Mouse (Mus musculus) thymus, postnatal 14 days (tissue): ENCODE measurements at regions not wholly inside any gene's neighbourhood (a gene's known extent, or its start where the extent isn't known, plus 50 kb on each side); places are given as distances from the start of the nearest gene placed in this dataset.
A peak's percentile ranks its signal among the peaks of the same experiment; 100 is the strongest.

ENCODE experiments used
- DNase-seq: peaks from one replicate; pipeline ENCODE4 v3.0.0; 2021

DNA sequence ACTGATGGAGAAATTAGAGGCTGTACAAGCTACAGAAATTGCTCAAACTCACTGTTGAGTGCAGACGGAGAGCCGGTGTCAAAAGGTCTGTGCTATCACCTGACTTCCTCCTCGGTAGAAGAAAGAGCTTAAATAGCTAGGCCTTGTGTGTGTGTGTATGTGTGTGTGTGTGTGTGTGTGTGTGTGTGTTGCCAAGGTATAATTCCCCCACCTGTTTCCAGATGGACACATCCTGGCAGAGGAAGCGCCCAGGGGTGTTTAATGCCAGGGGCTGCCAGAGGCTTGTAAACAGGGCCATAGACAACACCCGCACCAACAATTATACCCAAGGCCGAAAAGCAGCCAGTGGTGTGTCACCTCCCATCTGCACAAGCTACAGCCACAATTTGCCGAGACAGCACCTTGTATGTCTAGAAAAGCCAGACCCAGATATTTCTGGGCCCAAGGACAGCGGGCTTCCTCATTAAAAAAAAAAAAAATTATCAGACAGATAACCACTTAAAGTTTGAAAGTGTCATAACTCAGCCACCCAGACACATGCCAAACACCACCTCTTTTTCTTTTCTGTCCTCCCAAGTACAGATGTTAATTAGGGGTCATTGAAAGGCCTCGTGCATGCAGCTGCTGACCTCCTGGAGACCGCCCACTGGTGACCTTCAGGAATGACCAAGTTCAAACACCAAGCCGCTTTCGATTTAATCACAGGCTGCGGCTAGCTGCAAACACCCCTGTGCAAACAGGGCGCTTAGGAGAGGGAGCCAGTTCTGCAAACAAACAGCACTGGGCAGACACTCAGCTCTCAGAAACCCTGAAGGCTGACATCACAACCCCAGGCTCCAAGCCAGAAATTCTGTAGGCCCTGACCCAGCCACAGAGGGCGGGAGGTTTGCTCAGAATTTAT, 188.0 kb upstream of the Ubl3 start:
- DNase-seq, result no peak

DNA sequence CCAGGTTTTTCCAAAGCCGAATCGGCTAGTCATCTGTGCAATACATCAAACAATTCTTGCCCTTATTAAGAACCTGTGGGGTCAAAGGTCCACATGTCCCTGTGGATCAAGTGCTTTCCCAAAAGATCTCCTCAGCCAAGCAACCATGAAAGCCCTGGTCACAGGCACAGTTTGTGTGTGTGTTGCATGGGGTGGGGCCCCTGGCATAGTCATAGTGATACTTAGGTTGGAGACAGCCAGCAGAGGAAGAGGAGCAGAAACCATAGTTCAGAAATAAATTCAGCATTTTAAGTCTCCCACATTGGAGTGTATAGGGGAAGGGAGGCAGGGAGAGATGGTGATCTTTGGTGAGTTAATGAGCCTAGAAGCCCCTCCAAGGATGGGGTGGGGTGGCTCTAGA, 187.1 kb upstream of the Ubl3 start:
- DNase-seq, result no peak

DNA sequence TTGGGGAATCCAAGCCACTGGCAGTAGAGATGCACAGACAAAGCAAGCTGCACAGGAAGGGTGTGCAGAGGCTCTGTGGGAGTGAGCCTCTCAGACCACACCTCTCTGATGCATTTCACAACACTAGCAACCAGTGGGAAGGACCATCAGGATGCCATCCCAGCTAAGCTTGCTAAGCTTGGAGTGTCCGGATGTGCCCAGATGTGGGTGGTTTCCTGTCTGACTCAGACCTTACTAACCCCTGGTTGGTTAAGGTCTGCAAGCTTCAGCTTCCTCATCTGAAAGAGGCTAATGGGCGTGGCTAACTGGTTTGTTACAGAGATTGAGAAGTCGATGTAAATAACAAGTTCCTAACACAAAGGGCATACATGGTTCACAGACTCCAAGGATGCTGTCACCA, 186.6 kb upstream of the Ubl3 start:
- DNase-seq, result no peak

DNA sequence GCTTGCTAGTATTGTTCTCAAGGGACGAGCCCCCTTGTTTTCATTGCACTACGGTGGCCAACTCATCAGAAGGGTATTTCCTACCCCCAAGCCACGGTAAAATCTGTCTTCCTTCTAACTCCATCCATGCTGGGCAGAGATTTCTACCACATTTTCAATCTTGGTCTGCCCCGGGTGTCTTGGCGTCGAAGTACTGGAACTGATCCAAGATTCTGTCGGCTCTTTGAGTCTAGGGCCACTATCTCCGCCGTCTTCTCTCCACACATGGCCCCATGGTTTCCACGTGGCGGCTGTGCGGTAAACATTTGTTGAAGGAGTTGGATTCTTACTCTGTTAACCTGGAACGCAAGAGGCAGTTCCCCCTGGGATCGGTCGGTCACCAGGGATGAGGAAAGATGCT, 177.0 kb upstream of the Ubl3 start:
- no peak for DNase-seq

DNA sequence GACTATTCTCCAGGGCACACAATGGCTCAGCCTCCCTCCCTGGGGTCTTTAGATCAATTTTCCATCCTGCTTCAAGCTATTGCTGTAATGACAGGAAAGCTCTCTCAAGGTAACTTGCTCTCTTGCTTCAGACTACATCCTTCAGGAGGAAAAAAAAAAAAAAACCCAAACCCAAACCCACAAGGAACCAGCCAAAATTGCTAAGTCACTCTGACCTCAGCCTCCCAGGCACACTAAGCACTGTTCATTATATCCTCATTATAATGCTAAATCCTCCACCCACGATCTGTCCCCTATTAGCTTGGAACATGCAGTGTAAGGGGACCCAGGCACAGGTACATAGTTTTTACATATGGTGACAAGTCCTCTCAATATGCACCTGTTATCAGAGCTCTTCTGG, 175.9 kb upstream of the Ubl3 start:
- DNase-seq, result no peak

DNA sequence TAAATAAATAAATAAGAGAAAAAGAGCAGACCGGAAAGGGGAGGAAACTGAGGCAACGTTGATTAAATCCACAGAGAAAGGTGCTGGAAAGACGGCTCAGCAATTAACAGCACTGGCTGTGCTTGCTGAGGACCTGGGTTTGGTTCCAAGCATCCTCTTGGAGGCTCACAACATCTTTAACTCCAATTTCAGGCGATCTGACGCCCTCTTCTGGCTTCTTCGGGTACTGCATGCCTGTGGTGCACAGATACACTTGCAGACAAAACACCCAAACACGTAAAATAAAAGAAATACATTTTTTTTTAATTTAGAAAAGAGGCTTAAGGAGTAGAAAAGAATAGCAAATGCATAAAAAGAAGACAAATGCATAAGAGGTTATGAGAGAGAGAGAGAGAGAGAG, 173.9 kb upstream of the Ubl3 start:
- DNase-seq, result no peak

DNA sequence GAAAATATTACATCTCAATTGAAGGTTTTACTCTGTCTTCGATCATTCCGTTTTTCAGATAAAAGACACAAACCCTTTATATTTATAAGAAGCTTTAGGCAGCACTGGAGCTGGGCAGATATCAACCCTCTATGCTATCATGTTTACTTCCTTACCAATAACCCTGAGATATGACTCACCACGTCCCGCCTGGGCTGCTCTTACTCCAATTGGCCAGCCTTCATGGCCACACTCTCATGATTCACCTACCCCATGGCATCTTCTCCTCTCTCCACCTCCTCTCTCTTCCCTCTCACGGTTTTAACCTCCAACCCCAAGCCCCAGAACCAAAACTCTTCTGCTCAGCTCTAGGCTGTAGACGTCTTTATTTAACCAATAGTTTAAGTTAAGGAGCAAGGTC, 171.9 kb upstream of the Ubl3 start:
- DNase-seq, result no peak

DNA sequence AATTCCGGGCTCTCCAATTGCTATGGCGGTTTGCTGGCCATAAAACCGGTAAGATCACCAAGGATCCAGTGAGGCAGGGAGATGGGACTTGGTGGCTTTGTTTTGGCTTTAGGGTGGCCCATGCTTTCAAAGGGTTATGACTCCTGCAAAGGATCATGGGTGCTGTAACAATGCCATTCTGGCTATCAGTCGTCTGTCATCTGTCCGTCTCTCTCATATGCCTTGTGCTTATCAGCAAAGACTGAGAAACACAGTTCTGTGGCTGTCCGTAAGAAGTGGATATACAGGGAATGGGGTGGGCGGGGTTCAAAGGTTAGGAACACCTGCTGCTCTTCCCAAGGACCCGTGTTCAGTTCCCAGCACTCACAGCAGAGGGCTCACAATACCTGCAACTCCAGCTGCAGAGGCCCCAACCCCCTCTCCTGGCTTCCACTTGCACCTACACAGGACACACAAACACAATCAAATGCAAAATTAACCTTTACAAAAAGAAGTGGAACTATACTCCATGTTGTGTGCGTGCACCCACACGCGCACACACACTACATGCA, 171.2 kb upstream of the Ubl3 start:
- DNase-seq, result no peak

DNA sequence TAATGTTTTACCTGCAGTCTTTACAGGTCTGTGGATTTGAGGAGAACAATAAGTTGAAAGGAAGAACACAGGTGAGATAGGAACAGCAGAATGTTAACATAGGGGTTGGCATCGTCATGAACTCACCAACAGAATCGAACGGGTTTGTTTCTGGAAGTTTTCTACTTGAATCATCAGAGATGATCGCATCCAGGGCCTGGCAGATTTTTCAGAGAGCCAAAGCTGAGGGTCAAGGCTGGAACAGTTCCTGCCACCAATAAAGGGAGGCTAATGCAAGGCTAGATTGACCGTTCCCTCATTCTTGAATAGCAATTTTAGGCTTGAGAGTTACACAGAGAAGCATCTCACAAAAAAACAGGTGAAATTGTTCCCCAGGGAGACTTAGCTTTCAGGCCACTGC, 168.0 kb upstream of the Ubl3 start:
- no peak for DNase-seq

DNA sequence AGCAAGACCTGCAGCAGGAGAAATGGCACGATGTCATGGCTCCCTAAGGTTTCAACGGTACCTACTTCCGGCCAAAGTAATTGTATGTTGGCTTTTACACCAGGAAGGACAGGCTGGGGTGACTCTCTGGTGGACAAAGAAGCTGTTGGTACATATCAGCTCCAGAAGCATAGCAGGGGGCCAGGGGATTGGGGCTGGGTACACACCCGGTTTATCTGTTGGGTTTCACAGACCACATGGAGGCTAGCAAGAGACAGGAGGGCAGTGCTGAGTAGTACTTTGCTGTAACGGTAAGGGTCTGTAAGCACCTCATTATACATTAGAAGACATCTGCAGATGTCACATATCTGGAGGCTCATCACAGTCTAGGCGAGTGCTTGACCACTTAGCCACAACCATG, 164.0 kb upstream of the Ubl3 start:
- no peak for DNase-seq

DNA sequence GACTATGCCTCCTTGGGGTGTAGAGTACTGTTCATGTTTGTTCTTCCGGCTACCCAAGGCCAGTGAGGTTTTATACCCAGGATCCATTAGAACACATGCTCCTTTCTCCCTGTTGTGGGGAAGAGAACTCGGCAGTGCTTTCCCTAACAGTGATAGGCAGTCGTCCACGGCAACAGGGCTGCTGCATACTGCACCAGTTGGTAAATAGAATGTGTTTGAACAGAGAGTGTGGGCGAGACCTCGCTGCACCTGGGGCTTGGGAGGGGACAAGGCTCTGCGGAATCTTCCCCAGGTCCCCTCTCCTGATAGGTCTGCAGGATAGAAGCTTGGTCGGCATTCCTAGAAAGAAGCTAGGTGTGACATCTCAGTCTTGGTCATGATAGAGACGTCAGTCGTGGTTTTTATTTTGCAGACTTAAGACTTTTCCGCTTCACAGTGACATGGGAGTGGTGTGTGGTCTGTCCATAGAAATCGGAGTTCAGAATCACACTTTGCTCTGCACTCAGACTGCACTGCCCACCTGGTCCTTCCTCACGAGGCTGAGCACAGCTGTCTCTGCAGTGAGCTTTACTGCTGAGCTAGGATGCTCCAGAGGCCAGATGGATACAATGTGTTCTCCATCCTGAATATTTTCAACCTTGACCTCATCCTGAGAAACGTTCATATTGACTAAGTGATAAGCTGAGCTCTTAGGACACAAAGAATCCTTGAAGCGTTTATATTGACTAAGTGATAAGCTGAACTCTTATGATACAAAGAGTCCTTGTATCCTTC, 162.8 kb upstream of the Ubl3 start:
- DNase-seq, result no peak

DNA sequence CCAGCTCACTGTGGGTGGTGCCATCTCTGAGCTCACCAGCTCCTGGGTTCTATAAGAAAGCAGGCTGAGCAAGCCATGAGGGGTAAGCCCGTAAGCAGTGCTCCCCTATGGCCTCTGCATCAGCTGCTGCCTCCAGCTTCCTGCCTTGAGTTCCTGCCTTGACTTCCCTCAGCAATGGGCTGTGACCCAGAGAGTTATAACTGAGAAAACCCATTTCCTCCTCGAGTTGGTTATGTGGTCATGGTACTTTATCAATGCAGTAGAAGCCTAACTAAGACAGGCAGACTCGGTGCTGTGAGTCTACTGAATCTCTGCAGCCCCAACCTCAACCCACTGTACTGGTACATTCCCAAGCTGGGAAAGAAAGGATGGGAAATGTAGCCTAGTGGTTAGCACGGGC, 162.2 kb upstream of the Ubl3 start:
- DNase-seq, result no peak

DNA sequence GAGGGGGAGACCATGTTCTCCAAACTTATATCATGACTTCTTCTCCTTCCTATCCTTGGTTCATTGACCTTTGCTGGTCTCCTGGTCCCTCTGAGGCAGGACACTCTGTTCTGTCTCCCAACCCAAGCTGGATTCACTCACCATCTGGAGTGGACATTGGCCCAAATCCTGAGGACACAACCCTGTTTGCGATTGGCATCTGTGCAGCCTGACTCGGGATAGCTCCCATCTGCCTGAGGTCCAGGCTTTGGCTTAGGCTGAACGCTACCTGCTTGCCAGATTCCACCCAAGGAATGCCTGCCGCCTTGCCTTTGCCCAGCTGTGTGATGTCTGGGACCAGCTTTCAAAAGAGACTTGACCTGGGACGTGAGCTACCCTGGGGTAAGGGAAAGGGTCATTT, 161.2 kb upstream of the Ubl3 start:
- DNase-seq, result no peak

DNA sequence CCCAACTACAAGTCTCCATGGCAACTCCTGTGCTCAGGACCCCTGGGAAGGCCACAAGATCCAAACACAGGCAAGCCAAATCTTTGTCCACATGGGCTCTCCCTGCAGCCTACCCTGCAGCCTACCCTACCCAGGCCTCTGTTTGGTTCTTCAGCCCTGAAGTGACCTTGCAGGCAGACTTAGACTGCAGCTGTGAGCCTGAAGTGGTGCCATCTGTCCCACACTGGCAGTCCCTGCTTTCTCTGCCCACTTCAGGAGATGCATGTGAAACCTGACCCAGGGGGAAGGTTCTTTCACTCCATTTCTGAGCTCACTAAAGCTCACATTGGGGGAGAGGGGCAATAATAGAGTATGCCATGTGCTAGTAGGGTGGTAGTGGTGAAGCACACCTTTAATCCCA, 160.4 kb upstream of the Ubl3 start:
- DNase-seq, result no peak

DNA sequence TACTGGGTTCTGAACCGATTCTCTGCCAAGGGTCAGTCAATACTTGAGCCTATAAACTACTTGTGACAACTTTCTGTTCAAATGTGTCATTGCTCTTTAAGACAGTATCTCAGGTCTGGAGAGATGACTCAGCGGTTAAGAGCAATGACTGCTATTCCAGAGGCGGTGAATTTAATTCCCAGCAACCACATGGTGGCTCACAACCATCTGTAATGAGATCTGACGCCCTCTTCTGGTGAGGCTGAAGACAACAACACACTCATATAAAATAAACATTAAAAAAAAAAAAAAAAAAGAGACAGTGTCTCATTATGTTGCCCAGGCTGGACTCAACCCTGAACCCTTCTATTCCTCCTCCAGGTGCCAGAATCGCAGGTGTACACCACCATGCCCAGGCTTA, 159.0 kb upstream of the Ubl3 start:
- DNase-seq, result no peak

DNA sequence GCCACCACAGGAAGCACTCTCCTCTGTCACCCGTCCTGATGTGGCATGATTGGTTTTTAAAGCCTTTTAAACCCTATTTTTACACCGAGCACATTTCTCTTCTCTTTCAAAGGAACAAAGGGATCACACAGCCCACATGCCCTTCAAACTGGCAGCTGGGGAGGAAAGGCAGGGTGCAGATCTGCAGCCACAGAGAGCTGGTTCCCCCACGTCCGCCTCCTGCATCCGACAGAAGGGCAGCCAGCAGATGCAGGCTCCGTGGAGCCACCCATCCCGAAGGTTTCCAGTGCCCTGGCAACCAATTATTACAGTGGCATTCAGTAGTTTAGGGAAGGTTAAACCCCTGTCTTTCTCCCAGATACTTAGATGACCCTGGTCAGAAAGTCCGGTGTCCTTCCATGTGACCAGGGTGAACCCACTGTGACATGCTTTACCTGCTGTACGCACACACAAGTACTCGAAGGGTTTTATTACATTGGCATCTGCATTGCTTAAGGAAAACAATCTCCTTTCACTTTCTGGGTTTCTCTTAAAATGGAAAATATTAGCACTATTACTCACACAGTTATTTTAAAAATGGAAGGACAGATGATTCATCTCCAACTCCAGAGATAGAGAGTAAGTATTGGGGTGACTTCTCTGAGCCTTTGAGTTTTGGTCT, 156.7 kb upstream of the Ubl3 start:
- DNase-seq, result peak; percentile 78

DNA sequence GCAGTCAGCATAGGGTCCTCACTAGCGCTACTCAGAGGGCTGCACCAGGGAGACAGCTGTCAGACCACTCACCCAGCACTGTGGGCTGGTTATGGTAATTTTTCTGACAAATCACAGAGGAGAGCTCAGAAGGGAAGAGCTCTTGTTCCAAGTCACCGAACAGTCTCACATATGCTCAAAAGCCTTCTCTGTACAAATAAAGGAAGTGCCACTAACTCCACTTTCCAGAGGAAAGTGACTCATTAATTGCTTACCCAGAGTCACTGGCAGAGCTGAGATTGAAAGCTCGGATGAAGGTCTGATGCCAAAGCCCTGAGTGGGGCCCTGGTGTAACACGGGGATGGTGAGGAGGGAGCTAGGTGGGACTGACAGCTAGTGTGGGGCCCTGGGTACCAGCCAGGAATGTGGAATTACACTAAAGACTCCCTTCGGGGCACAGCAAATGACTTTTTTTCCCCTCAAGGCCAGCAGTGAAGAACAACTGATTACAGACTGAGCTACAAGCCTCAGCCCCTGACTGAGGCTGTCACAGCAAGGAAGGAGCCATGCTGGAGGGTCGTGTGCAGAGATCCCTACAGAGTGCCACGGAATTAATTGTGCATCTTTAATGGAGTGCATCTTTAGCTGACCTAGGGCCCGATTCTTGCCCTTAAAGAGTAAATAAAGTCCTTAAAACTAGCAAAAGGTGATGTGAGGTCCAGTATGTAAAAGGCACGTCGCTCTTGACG, 155.6 kb upstream of the Ubl3 start:
- no peak for DNase-seq

DNA sequence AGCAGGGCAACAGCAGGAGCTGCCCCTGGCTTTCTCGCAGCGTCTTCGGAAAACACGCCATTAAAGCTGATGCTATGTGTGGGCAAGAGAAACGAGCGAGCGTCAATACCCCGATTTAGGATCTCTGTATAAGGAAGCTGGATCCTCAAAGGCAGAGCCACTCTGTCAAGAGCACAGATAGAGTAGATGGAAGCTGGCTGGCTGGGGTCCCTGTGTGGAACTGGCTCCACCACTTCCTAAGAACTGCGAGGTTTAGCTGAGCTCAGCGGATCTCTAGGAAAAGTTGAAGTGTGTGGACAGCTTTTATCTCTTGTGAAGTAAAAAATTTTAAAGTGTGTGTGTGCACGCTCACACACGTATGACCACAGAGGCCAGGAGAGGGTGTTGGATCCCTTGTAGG, 154.7 kb upstream of the Ubl3 start:
- DNase-seq, result no peak

DNA sequence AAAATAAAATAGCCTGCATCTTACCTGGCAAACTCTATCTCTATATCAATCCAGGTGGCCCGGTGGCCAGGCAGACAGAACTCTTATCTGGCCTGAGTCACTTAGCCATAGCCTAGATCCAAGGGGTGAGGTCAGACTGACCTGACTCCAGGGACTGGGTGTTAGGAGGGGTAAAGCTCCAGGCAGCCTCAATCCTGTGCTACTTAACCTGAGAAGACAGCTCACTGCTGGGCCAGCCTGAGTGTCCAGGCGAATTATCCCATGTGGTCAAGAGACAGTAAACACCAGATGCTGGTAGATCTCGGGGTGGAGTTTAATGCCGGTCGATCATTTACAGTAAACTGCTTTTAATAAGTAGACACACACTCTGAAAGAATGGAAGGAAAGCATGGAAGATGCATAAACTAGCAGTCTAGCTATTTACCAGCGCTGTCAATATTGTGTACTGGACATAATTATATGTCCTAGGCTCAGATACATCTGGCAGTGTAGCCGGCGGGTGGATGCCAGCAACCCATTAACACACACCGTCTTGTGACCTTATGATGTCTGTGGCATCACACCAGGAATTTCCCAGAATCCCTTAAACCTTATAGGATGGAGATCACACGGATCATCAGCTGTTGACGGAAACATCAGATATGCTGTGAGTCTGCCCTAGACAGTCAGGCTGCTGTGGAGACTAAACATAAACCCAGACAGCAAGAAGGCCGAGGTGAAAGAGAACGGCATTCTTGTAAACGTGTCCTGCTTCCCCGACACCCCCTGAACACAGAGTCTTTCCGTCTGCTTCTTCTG, 153.9 kb upstream of the Ubl3 start:
- DNase-seq, result no peak

DNA sequence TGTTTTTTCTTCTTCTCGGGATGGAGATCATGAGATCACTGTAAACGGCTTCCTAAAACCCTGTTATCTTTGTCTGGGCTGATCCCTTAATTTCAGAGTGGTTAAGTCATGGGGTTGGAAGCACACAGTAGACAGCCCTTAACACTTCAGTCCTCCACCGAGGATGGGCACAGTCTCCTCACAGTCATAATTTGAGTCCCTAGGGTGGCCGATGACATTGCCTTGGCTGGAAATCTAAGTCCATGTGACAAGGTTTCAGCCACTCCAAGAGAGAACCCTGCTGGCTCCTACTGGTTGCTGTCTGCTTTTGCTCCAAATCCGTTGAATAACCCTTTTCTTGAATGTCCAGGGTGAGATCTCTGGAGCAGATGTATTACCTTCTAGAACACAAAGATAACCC, 152.2 kb upstream of the Ubl3 start:
- DNase-seq, result no peak

DNA sequence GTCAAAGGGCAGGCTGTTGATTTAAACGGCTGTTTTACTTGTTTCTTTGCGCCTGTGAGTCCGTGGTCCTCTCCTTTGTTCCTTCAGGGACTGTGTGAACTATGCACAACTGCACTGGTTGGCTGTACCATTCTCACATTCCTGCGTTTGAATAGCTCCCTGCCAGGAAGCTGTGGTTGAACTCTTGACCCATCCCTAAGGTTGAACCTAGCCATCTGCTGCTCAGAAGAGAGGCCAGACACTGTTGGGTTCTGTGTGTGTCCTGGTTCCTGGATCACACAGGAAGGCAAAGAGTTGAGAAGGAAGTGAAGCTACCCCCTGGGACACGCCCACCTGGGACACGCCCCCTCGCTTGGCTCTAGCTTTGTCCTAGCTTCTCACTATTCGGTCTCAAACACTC, 149.3 kb upstream of the Ubl3 start:
- no peak for DNase-seq

DNA sequence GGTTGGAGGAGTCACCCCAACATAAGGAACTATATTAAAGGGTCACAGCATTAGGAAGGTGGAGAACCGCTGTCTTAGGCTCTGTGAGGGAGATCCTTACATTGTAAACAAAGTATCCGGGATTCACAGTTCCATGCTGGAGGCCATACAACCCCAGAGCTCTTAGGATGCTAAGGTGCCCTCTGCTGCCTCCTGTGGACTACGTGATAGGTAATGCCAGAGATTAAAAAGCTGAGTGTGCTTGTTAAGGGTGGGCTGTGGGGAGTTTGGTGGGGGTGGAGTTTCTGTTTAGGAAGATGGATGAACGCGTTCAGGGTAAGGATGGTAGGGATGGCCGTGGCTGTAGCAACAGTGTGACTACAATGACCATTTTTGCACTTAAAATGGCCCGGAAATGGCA, 148.4 kb upstream of the Ubl3 start:
- DNase-seq, result no peak
